Mouse (Mus musculus) forebrain, embryonic 11.5 days (tissue): Measurements from ENCODE around the gene Sdhc. TPM values are rescaled to one million over a fixed set of nuclear protein-coding genes. Genes with fewer than 3 reads are reported as not detected.

ENCODE experiments used
- ATAC-seq: fragments of 200-750 bp; cut with Nextera tagmentation; replicated peaks from 2 replicates; pipeline ENCODE4 v1.8.0; 2017; ENCODE audit warnings: moderate TSS enrichment; ENCODE audit not compliant: low FRiP score
- DNase-seq: peaks from one replicate; pipeline ENCODE4 v3.0.0-alpha.2; 2017; ENCODE audit warnings: low spot score
- H3K27ac ChIP-seq: fragments of 300-500 bp; sonication (generic); 2 replicates; pipeline ENCODE4 v1.5.1; 2014; ENCODE audit warnings: low read depth, low read length
- H3K27me3 ChIP-seq: fragments of 300-500 bp; sonication (generic); 2 replicates; pipeline ENCODE4 v1.6.1; 2014; ENCODE audit warnings: mild to moderate bottlenecking, low read length, mixed read lengths; ENCODE audit not compliant: control insufficient read depth, insufficient read depth
- H3K36me3 ChIP-seq: fragments of 300-500 bp; sonication (generic); 2 replicates; pipeline ENCODE4 v1.6.1; 2014; ENCODE audit warnings: mild to moderate bottlenecking, low read length, moderate library complexity, mixed read lengths; ENCODE audit not compliant: control insufficient read depth, insufficient read depth
- H3K4me1 ChIP-seq: fragments of 300-500 bp; sonication (generic); replicated peaks from 2 replicates; pipeline ENCODE4 v1.6.1; 2014; ENCODE audit warnings: low read length, mixed read lengths; ENCODE audit not compliant: control insufficient read depth, insufficient read depth
- H3K4me2 ChIP-seq: fragments of 300-500 bp; sonication (generic); 2 replicates; pipeline ENCODE4 v1.6.1; 2014; ENCODE audit warnings: low read depth, mild to moderate bottlenecking, low read length, moderate library complexity, mixed read lengths; ENCODE audit not compliant: severe bottlenecking
- H3K4me3 ChIP-seq: fragments of 300-500 bp; sonication (generic); 2 replicates; pipeline ENCODE4 v1.5.1; 2014; ENCODE audit warnings: low read depth, low read length
- H3K9ac ChIP-seq: fragments of 300-500 bp; sonication (generic); 2 replicates; pipeline ENCODE4 v1.6.1; 2014; ENCODE audit warnings: low read length
- H3K9me3 ChIP-seq: fragments of 300-500 bp; sonication (generic); 2 replicates; pipeline ENCODE4 v1.6.1; 2016; ENCODE audit warnings: low read length, mixed read lengths; ENCODE audit not compliant: control insufficient read depth
- WGBS: fragments of 180-500 bp; shearing (Covaris S2); extraction: QIAGEN DNeasy Blood & Tissue Kit; methylation state at CpG from one replicate; pipeline ENCODE4 v1.1.7; 2014; 5-methylcytosine and 5-hydroxymethylcytosine counted together
- polyA plus RNA-seq: library from polyadenylated mRNA; unstranded; fragments of >200 nt; fragmentation: Nextera tagmentation; extraction: Ambion mirVana; gene quantifications from 2 replicates; pipeline ENCODE4 v1.2.1, GENCODE M21; 2014

Sdhc gene
- polyA plus RNA-seq, 1 experiment from 2014 or later, result 272 TPM

- Histone ChIP-seq H3K9ac (no peak overlapping the region), H3K4me2 (no peak overlapping the region), H3K27me3 (no peaks in the 10 kb centered on the region), H3K4me1 (no peaks in the 10 kb centered on the region), H3K36me3 (no peaks in the 10 kb centered on the region), H3K27ac (no peak overlapping the region), H3K4me3 (no peak overlapping the region), H3K9me3 (no peaks in the 10 kb centered on the region)
- ATAC-seq (no peak), DNase-seq (no peak)
- 79% methylated on average over 5 of the region's 5 CpGs for whole genome bisulfite sequencing
Observed at GRCm38 (mm10) chr1:171179487-171180171, 29.2 kb upstream of the Sdhc start.

- WGBS, result 93% methylated on average over 8 of the region's 8 CpGs
- no peak for DNase-seq
- H3K9ac ChIP-seq, result no peak overlapping the region
- H3K9me3 ChIP-seq, result no peaks in the 10 kb centered on the region
- no peak overlapping the region for H3K4me3 ChIP-seq
- H3K27me3 ChIP-seq, result no peaks in the 10 kb centered on the region
- H3K4me1 ChIP-seq, result no peaks in the 10 kb centered on the region
- ATAC-seq, result no peak
- H3K4me2 ChIP-seq, result no peak overlapping the region
- H3K27ac ChIP-seq, result no peak overlapping the region
- no peaks in the 10 kb centered on the region for H3K36me3 ChIP-seq
Observed at GRCm38 (mm10) chr1:171172779-171173178, 22.4 kb upstream of the Sdhc start.

DNA sequence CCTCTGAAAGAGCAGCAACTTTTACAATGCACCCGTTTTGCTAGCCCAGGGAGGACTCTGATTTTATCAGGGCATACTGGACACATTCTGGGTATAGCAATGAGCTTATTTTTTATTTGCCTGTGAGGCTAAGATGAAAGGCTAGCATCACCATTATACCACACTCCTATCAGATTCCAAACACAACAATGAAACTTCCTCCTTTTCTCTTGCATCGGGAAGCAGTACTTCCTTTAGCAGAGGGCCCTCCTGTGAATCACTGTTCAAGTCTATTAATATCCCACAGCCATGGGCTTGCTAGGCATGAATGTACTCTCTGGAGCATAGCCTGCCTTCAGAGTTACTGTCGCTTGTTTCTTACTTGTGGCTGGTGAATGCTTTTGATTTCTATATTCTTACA, 20.7 kb upstream of the Sdhc start:
- Histone ChIP-seq H3K4me1 (no peaks in the 10 kb centered on the region), H3K4me2 (no peak overlapping the region), H3K9ac (no peak overlapping the region), H3K36me3 (no peaks in the 10 kb centered on the region), H3K4me3 (no peak overlapping the region), H3K27ac (no peak overlapping the region), H3K9me3 (no peaks in the 10 kb centered on the region), H3K27me3 (no peaks in the 10 kb centered on the region)
- 70% methylated on average over 3 of the region's 3 CpGs for WGBS
- DNase-seq (no peak), ATAC-seq (no peak)

- H3K27me3 ChIP-seq, result no peaks in the 10 kb centered on the region
- ATAC-seq (no peak), DNase-seq (no peak)
- no peaks in the 10 kb centered on the region for H3K36me3 ChIP-seq
- H3K9ac ChIP-seq, result no peak overlapping the region
- no peaks in the 10 kb centered on the region for H3K4me1 ChIP-seq
- WGBS, result 66% methylated on average over 3 of the region's 3 CpGs
- H3K9me3 ChIP-seq, result no peaks in the 10 kb centered on the region
- H3K4me2 ChIP-seq, result no peak overlapping the region
- H3K27ac ChIP-seq, result no peak overlapping the region
- H3K4me3 ChIP-seq, result no peak overlapping the region
Observed at GRCm38 (mm10) chr1:171169913-171170312, 19.5 kb upstream of the Sdhc start.

DNA sequence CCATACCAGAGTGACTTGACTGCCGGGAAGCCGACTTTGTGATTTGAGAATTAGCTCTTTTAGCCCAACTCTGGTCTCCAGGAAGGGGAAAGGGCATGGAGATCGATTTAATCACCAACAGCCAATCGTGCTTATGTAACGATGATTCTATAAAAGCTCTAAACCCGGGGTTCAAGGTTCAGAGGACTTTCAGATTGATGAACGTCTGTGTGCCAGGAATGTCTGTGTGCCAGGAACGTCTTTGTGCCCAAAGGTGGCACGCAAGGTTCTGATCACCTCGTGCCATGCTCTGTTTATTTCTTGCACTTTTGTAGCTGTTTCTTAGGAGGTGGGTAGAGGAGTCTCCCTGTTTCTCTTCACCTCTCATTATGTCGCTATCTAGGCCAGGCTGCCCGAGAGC, 18.5 kb upstream of the Sdhc start:
- no peak overlapping the region for H3K4me3 ChIP-seq
- no peak overlapping the region for H3K4me2 ChIP-seq
- H3K27me3 ChIP-seq, result no peaks in the 10 kb centered on the region
- H3K27ac ChIP-seq, result no peak overlapping the region
- no peak for DNase-seq
- no peak overlapping the region for H3K9ac ChIP-seq
- WGBS, result 90% methylated on average over 12 of the region's 12 CpGs
- ATAC-seq, result no peak
- no peaks in the 10 kb centered on the region for H3K4me1 ChIP-seq
- no peaks in the 10 kb centered on the region for H3K36me3 ChIP-seq
- H3K9me3 ChIP-seq, result no peaks in the 10 kb centered on the region

- Histone ChIP-seq H3K4me3 (no peak overlapping the region), H3K9ac (no peak overlapping the region), H3K4me2 (no peak overlapping the region), H3K27me3 (no peaks in the 10 kb centered on the region), H3K9me3 (no peaks in the 10 kb centered on the region), H3K27ac (no peak overlapping the region), H3K36me3 (no peaks in the 10 kb centered on the region), H3K4me1 (no peaks in the 10 kb centered on the region)
- DNase-seq (no peak), ATAC-seq (no peak)
- 82% methylated on average over 5 of the region's 5 CpGs for whole genome bisulfite sequencing
Observed at GRCm38 (mm10) chr1:171165629-171166345, 15.4 kb upstream of the Sdhc start.

DNA sequence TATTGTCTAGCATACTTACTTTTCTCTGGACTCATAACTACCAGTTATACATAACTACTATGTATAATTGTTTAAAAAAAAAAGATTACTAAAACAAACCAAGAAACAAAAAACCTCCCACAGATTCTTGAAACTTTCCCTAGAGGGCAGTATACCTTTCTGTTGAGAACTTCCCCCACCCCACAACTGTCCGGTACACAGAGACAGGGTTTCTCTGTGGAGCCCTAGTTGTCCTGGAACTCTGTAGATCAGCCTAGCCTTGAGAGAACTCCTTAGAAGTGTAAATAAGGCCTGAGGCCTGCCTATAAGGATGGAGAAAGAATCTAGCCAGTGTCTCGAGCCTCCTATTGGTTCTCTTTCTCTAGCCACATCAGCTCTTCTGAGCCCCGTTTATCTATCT, 13.9 kb upstream of the Sdhc start:
- DNase-seq (no peak), ATAC-seq (no peak)

DNA sequence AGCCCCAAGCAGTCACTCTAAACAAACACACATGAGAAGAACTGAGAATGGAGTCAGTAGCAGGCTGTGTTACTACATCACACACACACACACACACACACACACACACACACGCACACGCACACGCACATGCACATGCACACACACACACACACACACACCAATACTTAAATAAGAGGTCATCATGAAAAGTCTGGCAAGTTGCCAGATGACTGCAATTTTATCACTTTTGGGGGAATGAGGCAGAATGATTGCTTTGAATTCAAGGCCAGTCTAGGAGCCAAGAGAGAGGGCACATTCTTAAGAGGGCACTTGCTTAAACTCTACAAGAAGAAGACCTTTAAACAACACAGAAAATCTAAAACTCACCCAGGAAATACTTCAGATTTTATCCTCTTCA, 12.1 kb upstream of the Sdhc start:
- DNase-seq (no peak), ATAC-seq (no peak)
- Histone ChIP-seq H3K27ac (no peak overlapping the region), H3K4me2 (no peak overlapping the region), H3K9me3 (no peaks in the 10 kb centered on the region), H3K4me1 (peaks cover 5% of the 10 kb centered on the region), H3K27me3 (peaks cover 12% of the 10 kb centered on the region), H3K9ac (no peak overlapping the region), H3K4me3 (no peak overlapping the region), H3K36me3 (no peaks in the 10 kb centered on the region)
- WGBS, result 91% methylated on average over 3 of the region's 3 CpGs

More for the DNA sequence above, 13.9 kb upstream of the Sdhc start:
- Histone ChIP-seq H3K4me1 (peaks cover 5% of the 10 kb centered on the region), H3K27me3 (peaks cover 7% of the 10 kb centered on the region; the same call in 1 of the 2 replicates), H3K36me3 (no peaks in the 10 kb centered on the region), H3K4me3 (no peak overlapping the region), H3K27ac (no peak overlapping the region), H3K4me2 (no peak overlapping the region), H3K9ac (no peak overlapping the region), H3K9me3 (no peaks in the 10 kb centered on the region)
- WGBS, result 42% methylated on average over 3 of the region's 3 CpGs
